Mouse (Mus musculus) kidney, adult 2 months (tissue): ENCODE data around the gene Tmem161a. TPM values are rescaled to one million over a fixed set of nuclear protein-coding genes. Genes with fewer than 3 reads are reported as not detected.

ENCODE experiments used
- DNase-seq: peaks from one replicate; pipeline ENCODE4 v3.0.0; 2021
- H3K27ac ChIP-seq: fragments of 200-500 bp; 2 replicates; pipeline ENCODE4 v1.5.1; 2012; ENCODE audit warnings: low read depth, low read length, control low read depth, inconsistent platforms; ENCODE audit not compliant: insufficient read depth
- H3K27me3 ChIP-seq: fragments of 200-500 bp; replicated peaks from 2 replicates; pipeline ENCODE4 v1.6.1; 2012; ENCODE audit warnings: mild to moderate bottlenecking, moderate library complexity, low read length, inconsistent platforms; ENCODE audit not compliant: control insufficient read depth, insufficient read depth
- H3K36me3 ChIP-seq: fragments of 200-500 bp; 2 replicates; pipeline ENCODE4 v1.6.1; 2012; ENCODE audit warnings: mild to moderate bottlenecking, moderate library complexity, low read length, inconsistent platforms; ENCODE audit not compliant: control insufficient read depth, insufficient read depth
- H3K4me1 ChIP-seq: fragments of 200-500 bp; 2 replicates; pipeline ENCODE4 v1.6.1; 2011; ENCODE audit warnings: low read length; ENCODE audit not compliant: control insufficient read depth, insufficient read depth
- H3K4me3 ChIP-seq: fragments of 200-500 bp; 2 replicates; pipeline ENCODE4 v1.5.1; 2011; ENCODE audit warnings: mild to moderate bottlenecking, low read depth, low read length, control low read depth; ENCODE audit not compliant: insufficient read depth
- CTCF ChIP-seq: fragments of 200-500 bp; conservative IDR thresholded peaks from 2 replicates; pipeline ENCODE4 v1.5.1; 2011; ENCODE audit warnings: low read depth, mild to moderate bottlenecking, control low read depth, low read length, moderate library complexity, mixed read lengths; ENCODE audit not compliant: insufficient read depth, insufficient read length
- POLR2A ChIP-seq: fragments of 200-500 bp; IDR thresholded peaks from one replicate; pipeline ENCODE4 v1.6.1; 2011; ENCODE audit warnings: low read depth, low read length, control low read depth
- WGBS: fragments of 180-500 bp; shearing (Covaris S2); methylation state at CpG from one replicate; pipeline ENCODE4 v1.1.7; 2018; 5-methylcytosine and 5-hydroxymethylcytosine counted together
- polyA plus RNA-seq: library from polyadenylated mRNA; depleted of rRNA; stranded (reverse); fragments of >200 nt; gene quantifications from 2 replicates; pipeline ENCODE4 v1.2.3, GENCODE M21; 2012

Gene Tmem161a
- polyA plus RNA-seq, 1 experiment: 85.2 TPM

DNA sequence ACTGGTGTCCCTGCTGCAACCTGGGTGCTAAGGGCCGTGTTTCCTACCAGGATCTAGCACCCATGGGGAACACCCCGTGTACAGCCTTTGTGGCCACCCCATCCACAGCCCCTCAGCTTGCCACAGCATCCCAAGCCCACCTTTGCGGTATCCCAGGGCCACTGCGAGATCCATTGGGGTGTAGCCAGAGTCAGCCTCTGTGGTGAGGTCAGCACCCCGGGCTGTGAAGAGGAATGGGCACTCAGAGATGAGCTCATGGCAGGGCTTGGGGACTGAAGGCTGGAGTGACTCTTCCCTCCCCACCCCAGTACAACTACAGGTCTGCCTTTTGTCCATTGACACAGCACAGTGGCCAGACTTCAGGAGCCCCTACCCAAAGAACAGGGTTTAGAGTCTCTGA lies 38.1 kb upstream of the Tmem161a start:
- H3K27ac ChIP-seq: no peak overlapping the region
- TF ChIP-seq CTCF (no peak), POLR2A (no peak)
- H3K27me3 ChIP-seq: no peaks in the 10 kb centered on the region
- no peak for DNase-seq
- 90% methylated on average over 5 of the region's 5 CpGs for WGBS
- H3K4me1 ChIP-seq: peaks cover 16% of the 10 kb centered on the region; the same call in 1 of the 2 replicates
- no peaks in the 10 kb centered on the region for H3K36me3 ChIP-seq
- no peak overlapping the region for H3K4me3 ChIP-seq

DNA sequence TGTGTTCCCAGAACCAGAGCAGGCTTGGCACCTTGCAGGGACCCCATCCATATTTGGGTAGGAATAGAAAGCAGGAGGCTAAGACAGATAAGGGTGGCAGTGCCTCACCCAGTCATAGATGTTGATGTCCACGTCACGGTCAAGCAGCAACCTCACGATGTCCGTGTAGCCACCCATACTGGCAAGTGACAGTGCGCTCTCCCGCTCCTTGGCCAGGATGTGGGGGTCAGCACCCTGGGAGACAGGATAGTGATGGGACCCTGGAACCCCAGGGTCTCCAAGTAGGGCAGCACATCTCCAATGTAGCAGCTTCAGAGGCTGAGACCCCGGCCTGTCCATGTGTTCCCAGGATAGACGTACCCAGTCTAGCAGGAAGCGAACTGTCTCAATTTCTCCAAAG lies 37.2 kb upstream of the Tmem161a start:
- Histone ChIP-seq H3K36me3 (no peaks in the 10 kb centered on the region), H3K27me3 (no peaks in the 10 kb centered on the region), H3K27ac (no peak overlapping the region), H3K4me1 (peaks cover 10% of the 10 kb centered on the region; the same call in 1 of the 2 replicates), H3K4me3 (no peak overlapping the region)
- WGBS: 87% methylated on average over 9 of the region's 9 CpGs
- no peak for DNase-seq
- TF ChIP-seq POLR2A (no peak), CTCF (no peak)

DNA sequence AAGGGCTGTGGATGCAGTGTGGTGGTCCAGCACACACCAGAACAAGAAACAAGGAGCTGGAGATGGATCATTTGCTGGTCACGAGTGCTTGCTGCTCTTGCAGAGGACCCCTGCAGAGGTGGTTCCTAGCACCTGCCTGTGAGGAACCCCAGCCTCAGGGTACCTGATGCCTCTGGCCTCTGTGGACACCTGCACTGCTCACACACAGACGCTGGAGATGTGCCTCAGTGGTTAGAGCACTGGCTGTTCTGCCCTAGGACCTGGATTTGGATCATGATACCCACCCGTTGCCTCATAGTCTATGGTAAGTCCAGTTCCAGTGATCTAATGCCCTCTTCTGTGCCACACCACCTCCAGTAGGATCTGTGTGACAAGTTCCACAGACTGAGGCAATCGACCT lies 35.6 kb upstream of the Tmem161a start:
- WGBS: 87% methylated on average over 4 of the region's 4 CpGs
- TF ChIP-seq CTCF (no peak), POLR2A (no peak)
- no peak overlapping the region for H3K4me3 ChIP-seq
- no peak for DNase-seq
- no peak overlapping the region for H3K27ac ChIP-seq
- peaks cover 18% of the 10 kb centered on the region for H3K4me1 ChIP-seq
- H3K36me3 ChIP-seq: no peaks in the 10 kb centered on the region
- no peaks in the 10 kb centered on the region for H3K27me3 ChIP-seq

DNA sequence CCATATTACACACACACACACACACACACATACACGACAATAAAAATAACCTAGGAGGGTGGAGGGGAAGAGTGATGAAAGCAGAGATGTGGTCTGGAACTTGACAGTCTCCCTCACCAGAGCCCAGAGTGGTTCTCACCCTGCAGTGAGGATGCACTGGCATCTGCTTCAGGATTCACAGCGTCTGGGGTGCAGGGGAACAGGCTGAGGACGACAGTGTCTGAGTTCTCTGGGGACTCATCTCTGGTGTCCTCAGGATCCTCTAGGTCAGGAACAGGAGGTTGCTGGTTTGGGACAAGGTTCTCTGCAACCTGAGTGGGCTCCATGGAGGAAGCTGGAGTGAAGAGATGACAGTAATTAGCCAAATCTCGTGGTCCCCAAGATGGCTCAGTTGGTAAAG lies 34.3 kb upstream of the Tmem161a start:
- no peak for TF ChIP-seq CTCF
- TF ChIP-seq POLR2A: no peak
- no peaks in the 10 kb centered on the region for H3K36me3 ChIP-seq
- peaks cover 15% of the 10 kb centered on the region for H3K4me1 ChIP-seq
- 77% methylated on average over 4 of the region's 4 CpGs for WGBS
- no peak overlapping the region for H3K4me3 ChIP-seq
- H3K27me3 ChIP-seq: no peaks in the 10 kb centered on the region
- DNase-seq: no peak
- H3K27ac ChIP-seq: no peak overlapping the region

GRCm38 (mm10) chr8:70139026-70139857 lies 32.9 kb upstream of the Tmem161a start, which contains the start of the genes Rfxank, Borcs8 and Mef2b:
Rfxank (minus strand) TSS chr8:70139154.
Borcs8 (plus strand) TSS chr8:70139499.
Mef2b (plus strand) TSS chr8:70139711.
- Histone ChIP-seq H3K27me3 (no peaks in the 10 kb centered on the region), H3K36me3 (no peaks in the 10 kb centered on the region), H3K27ac (peak within 1 kb of the TSS; percentile 86), H3K4me3 (peak within 1 kb of the TSS; percentile 64), H3K4me1 (peaks cover 15% of the 10 kb centered on the region)
- under 1% methylated on average over 46 of the region's 46 CpGs for WGBS
- peak; percentile 100 for DNase-seq
- TF ChIP-seq POLR2A: no peak
- no peak for TF ChIP-seq CTCF

DNA sequence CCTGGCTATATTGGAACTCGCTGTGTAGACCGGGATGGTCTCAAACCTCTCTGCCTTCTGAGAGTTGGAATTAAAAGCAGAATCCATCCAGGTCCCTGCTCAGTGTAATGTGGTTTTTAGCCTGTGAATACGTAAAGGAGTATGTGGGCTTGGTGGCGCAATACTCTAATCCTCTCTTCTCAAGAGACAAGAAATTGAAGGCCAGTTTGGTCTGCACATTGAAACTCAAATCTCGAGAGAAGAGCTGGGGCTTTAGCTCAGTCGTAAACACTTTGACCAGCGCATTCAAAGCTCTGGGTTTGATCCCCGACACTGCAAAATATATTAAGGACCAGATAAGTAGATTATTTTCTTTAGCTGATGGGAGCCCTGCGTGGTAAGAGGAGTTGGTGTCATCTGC lies 32.2 kb upstream of the Tmem161a start:
- Histone ChIP-seq H3K36me3 (no peaks in the 10 kb centered on the region), H3K27me3 (no peaks in the 10 kb centered on the region), H3K4me1 (peaks cover 15% of the 10 kb centered on the region), H3K27ac (peak overlapping the region; percentile 86), H3K4me3 (peak overlapping the region; percentile 64)
- TF ChIP-seq POLR2A (no peak), CTCF (no peak)
- WGBS: 4% methylated on average over 9 of the region's 9 CpGs
- DNase-seq: no peak
